Mouse (Mus musculus) cortical plate, adult 2 months (tissue): Measurements from ENCODE around the gene Ltc4s.

ENCODE experiments used
- CTCF ChIP-seq: fragments of 200-500 bp; IDR thresholded peaks from 2 replicates; pipeline ENCODE4 v1.5.1; 2011; ENCODE audit warnings: mild to moderate bottlenecking, control low read depth, low read length; ENCODE audit not compliant: insufficient read depth; ENCODE audit errors: extremely low read depth
- POLR2A ChIP-seq: fragments of 200-500 bp; IDR thresholded peaks from 2 replicates; pipeline ENCODE4 v1.6.1; 2011; ENCODE audit warnings: mild to moderate bottlenecking, low read length, control low read depth; ENCODE audit not compliant: insufficient read depth; ENCODE audit errors: extremely low read depth

GRCm38 (mm10) chr11:50197500-50197899, 40.9 kb downstream of the Ltc4s start:
- no peak for TF ChIP-seq CTCF
- no peak for TF ChIP-seq POLR2A
